Mouse (Mus musculus) liver, postnatal 0 days (tissue): ENCODE results near the gene Rapgef4.

Experiments
- CTCF ChIP-seq: sonication (generic); IDR thresholded peaks from 2 replicates; pipeline ENCODE4 v1.5.1; 2016; ENCODE audit warnings: antibody characterized with exemption, low read depth
- EP300 ChIP-seq: IDR thresholded peaks from 2 replicates; pipeline ENCODE4 v1.6.1; 2016; ENCODE audit warnings: antibody characterized with exemption, low read depth, mild to moderate bottlenecking

DNA sequence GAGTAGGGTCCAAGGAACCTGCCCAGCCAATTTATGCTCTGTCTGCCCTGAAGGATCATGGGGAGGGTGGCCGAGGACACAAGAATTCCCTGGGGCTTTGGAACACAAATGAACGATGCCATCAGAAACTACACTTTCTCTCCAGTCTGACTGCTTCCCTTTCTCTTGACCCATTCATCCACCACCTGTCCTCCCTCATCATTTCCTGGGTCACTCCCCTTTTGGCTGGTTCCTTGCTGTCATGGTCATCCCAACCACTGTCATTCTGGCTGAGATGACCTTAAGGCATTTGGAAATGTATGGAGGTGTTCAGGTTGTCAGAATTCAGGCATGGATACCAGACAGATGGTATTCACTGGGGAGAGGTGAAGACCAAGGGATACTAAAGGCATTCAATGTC, 200.4 kb downstream of the Rapgef4 start:
- TF ChIP-seq CTCF, result no peak
- no peak for TF ChIP-seq EP300
